Mouse (Mus musculus) granulocyte monocyte progenitor cell, adult 5-6 weeks (primary cell): ENCODE results near the gene Zmym1. TPM values are rescaled to one million over a fixed set of nuclear protein-coding genes. Genes with fewer than 3 reads are reported as not detected.
A peak's percentile ranks its signal among the peaks of the same experiment; 100 is the strongest.
"Not testable (repeated sequence)": the region's sequence is repeated elsewhere in the genome, so short reads cannot be mapped to it uniquely, and the experiment has no call there.

Source experiments
- ATAC-seq: replicated peaks from 2 replicates; pipeline ENCODE4 v1.8.0; 2016; ENCODE audit warnings: mild to moderate bottlenecking, moderate TSS enrichment, inconsistent platforms; ENCODE audit not compliant: poor library complexity, severe bottlenecking
- total RNA-seq, 2 experiments: library from RNA; stranded (forward) in 1 of 2; stranded (reverse) in 1 of 2; fragments of 200-712, 200-1000 nt in 1 of 2; fragments of >200 nt in 1 of 2; fragmentation: Nextera tagmentation in 1 of 2; gene quantifications; 2 replicates each; pipeline ENCODE4 v1.2.3; 2014 to 2017

The Zmym1 gene
- total RNA-seq, 2 experiments from 2014 or later = 10.5 to 15.1 TPM

GRCm38 (mm10) chr4:127037158-127037557 lies 23.8 kb downstream of the Zmym1 start:
- no peak for ATAC-seq

- ATAC-seq = peak; percentile 72
These were observed 33.4 kb downstream of the Zmym1 start for GRCm38 (mm10) chr4:127027228-127028190.

GRCm38 (mm10) chr4:127026826-127027225 lies 34.1 kb downstream of the Zmym1 start:
- no peak for ATAC-seq

GRCm38 (mm10) chr4:127024240-127024639 lies 36.7 kb downstream of the Zmym1 start:
- no peak for ATAC-seq

- no peak for ATAC-seq
These were observed 37.8 kb downstream of the Zmym1 start for GRCm38 (mm10) chr4:127023201-127023600.

GRCm38 (mm10) chr4:127021989-127022626 lies 38.8 kb downstream of the Zmym1 start:
- peak; percentile 62 for ATAC-seq

GRCm38 (mm10) chr4:127021151-127021945 lies 39.6 kb downstream of the Zmym1 start, which contains the start of gene Sfpq:
Gene Sfpq (plus strand): TSS chr4:127021324.
- ATAC-seq = peak; percentile 84

- no peak for ATAC-seq
These were observed 40.4 kb downstream of the Zmym1 start for GRCm38 (mm10) chr4:127020411-127021150.

GRCm38 (mm10) chr4:127016366-127016765 lies 44.6 kb downstream of the Zmym1 start:
- ATAC-seq = no peak

- peak; percentile 100 for ATAC-seq
These were observed 45.5 kb downstream of the Zmym1 start for GRCm38 (mm10) chr4:127015294-127015993.

- ATAC-seq = peak; percentile 61
These were observed 55.6 kb downstream of the Zmym1 start for GRCm38 (mm10) chr4:127005113-127005936.

- no peak for ATAC-seq
These were observed 56.6 kb downstream of the Zmym1 start for GRCm38 (mm10) chr4:127004384-127004783.

GRCm38 (mm10) chr4:127000601-127001105 lies 60.3 kb downstream of the Zmym1 start:
- ATAC-seq = no peak

GRCm38 (mm10) chr4:126999372-126999771 lies 61.6 kb downstream of the Zmym1 start:
- not testable (repeated sequence) for ATAC-seq
